Mouse (Mus musculus) C2C12 (cell line): ENCODE measurements around the gene Gm10770.

ENCODE experiments used
- CEBPB ChIP-seq: IDR thresholded peaks from one replicate; pipeline ENCODE4 v1.6.1; 2011; ENCODE audit warnings: low read depth, mild to moderate bottlenecking, control low read depth, moderate library complexity
- CTCF ChIP-seq: IDR thresholded peaks from one replicate; pipeline ENCODE4 v1.5.1; 2011; ENCODE audit not compliant: control insufficient read depth, insufficient read depth, insufficient read length
- MAX ChIP-seq: IDR thresholded peaks from one replicate; pipeline ENCODE4 v1.6.1; 2011; ENCODE audit warnings: mild to moderate bottlenecking, control low read depth
- MYOG ChIP-seq: IDR thresholded peaks from one replicate; pipeline ENCODE4 v1.6.1; 2011; ENCODE audit not compliant: control insufficient read depth, insufficient read length; ENCODE audit errors: extremely low read depth
- USF1 ChIP-seq: IDR thresholded peaks from one replicate; pipeline ENCODE4 v1.6.1; 2011; ENCODE audit warnings: low read depth, mild to moderate bottlenecking, control low read depth, moderate library complexity

GRCm38 (mm10) chr2:150136435-150136897 is 43.0 kb downstream of the Gm10770 start, which contains the start of gene Zfp120:
- TF ChIP-seq CTCF (no peak), MAX (no peak), USF1 (no peak), CEBPB (no peak), MYOG (no peak)
